Mouse (Mus musculus) central nervous system, embryonic 18 days (tissue): ENCODE data around the gene Olfr1135. TPM values are rescaled to one million over a fixed set of nuclear protein-coding genes. Genes with fewer than 3 reads are reported as not detected.

Source experiments
- polyA plus RNA-seq: library from polyadenylated mRNA; depleted of rRNA; stranded (reverse); fragments of >200 nt; gene quantifications from 2 replicates; pipeline ENCODE4 v1.2.3, GENCODE M21; 2012; rRNA removed

The Olfr1135 gene
- not detected in 2 replicates for polyA plus RNA-seq

GRCm38 (mm10) chr2:87673564-87673963, at the start of gene Olfr1135:
TSS of gene Olfr1135 (minus strand) at chr2:87673664.

DNA sequence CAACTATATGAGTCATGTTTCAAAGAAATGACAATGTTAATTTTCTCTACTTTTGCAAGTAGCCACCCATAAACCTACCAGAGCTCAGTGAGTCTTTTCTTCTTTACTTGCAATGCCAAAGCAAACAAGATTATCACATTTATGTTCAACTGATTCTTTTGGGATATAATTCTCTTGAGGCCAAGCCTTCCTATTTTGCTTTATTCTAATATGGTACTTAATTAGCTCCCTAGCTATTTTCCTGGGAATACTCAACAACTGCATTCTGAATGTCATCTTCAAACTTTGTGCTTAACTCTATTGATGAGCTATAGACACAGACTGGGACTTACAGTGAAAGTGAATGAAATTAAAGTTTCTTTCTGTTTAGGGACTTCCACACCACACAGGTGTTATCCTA, 39.6 kb upstream of the Olfr1135 start, which contains the start of gene Olfr1137:
Olfr1137 (minus strand) TSS at position 101 of the 400 bp plus-strand sequence.

DNA sequence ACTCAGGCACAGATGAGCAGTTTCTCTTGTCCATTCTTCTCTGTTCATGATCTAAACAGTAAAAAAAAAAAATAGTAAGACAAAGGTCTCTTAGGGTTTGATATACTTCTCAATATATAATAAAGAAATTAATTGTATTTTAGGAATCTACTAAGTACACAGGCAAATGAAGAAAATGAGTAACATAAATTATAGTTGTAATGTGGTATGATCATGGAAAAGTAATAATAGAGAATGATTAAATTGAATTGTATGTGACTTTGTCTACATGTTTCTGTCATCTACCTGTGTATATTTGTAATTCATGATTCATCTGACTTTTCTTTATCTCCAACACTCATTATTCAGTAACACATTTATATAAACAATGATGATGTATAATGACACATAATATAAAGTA, 20.4 kb upstream of the Olfr1135 start, which contains the start of gene Olfr1136:
Olfr1136 (minus strand) TSS at position 101 of the 400 bp plus-strand sequence.

DNA sequence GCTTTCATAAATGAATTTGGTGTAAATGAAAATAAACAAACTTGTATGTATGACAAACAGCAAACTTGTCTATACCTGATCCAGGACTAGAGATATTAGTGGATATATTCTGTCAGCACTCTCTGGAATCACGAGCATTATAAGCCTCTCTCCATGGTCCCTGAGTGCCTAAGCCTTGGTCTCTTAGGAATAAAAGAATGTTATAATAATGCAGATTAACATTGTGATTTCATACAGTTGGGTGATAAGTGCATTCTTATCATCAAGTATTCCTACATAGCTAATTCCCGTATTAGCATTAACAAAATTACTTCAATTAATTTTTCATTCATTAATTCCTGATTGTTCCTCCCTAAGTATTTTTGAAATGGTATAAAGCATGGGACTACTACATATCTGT, 15.1 kb downstream of the Olfr1135 start, which contains the start of gene Olfr1134:
Olfr1134 (minus strand) TSS at position 101 of the 400 bp plus-strand sequence.

GRCm38 (mm10) chr2:87647274-87647673, 26.2 kb downstream of the Olfr1135 start, which contains the start of gene Olfr1133:
TSS of gene Olfr1133 (minus strand) at chr2:87647374.

GRCm38 (mm10) chr2:87637435-87637834, 36.0 kb downstream of the Olfr1135 start, which contains the start of gene Olfr1132:
TSS of gene Olfr1132 (minus strand) at chr2:87637535.

DNA sequence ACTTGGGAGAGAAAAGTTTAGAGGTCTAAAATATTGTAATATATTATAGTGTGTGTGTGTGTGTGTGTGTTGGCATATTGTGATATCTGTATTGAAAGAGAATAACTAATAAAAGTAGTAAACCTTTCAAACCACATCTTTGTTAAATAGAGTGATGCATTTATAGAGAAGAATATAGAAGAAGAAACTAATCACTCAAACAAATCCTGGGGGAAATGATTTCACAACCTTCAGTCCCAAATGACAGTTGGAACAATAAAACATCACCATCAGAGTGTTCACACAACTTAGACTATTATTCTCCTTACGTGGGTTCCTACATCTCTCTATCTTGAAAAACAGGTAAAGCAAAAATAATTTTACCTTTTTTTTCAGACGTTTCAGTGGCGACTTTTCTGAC, 46.7 kb downstream of the Olfr1135 start, which contains the start of gene Olfr1131:
Olfr1131 (plus strand) TSS at position 301 of the 400 bp plus-strand sequence.

Other genes with a start within 250 kb of the Olfr1135 start
- gene Olfr1124, start 243.4 kb downstream of the Olfr1135 start, polyA plus RNA-seq, result not detected in 2 replicates
- gene Olfr1126, start 219.7 kb downstream of the Olfr1135 start, polyA plus RNA-seq, result not detected in 2 replicates
- gene Pramel7, start 176.6 kb downstream of the Olfr1135 start, polyA plus RNA-seq, result not detected in 2 replicates
- not detected in 2 replicates for gene Pramel6, start 167.1 kb downstream of the Olfr1135 start, polyA plus RNA-seq
- gene Olfr153, start 141.9 kb downstream of the Olfr1135 start, polyA plus RNA-seq, result not detected in 2 replicates
- not detected in 2 replicates for gene Olfr1128, start 128.1 kb downstream of the Olfr1135 start, polyA plus RNA-seq
- gene Olfr1129, start 99.8 kb downstream of the Olfr1135 start, polyA plus RNA-seq, result not detected in 2 replicates
- not detected in 2 replicates for gene Olfr1130, start 67.5 kb downstream of the Olfr1135 start, polyA plus RNA-seq
- not detected in 2 replicates for gene Olfr1131, start 46.6 kb downstream of the Olfr1135 start, polyA plus RNA-seq
- not detected in 2 replicates for gene Olfr1132, start 36.1 kb downstream of the Olfr1135 start, polyA plus RNA-seq
- not detected in 2 replicates for gene Olfr1133, start 26.3 kb downstream of the Olfr1135 start, polyA plus RNA-seq
- not detected in 2 replicates for gene Olfr1134, start 15.2 kb downstream of the Olfr1135 start, polyA plus RNA-seq
- gene Olfr1136, start 20.3 kb upstream of the Olfr1135 start, polyA plus RNA-seq, result not detected in 2 replicates
- not detected in 2 replicates for gene Olfr1137, start 39.5 kb upstream of the Olfr1135 start, polyA plus RNA-seq
- not detected in 2 replicates for gene Olfr1138, start 66.3 kb upstream of the Olfr1135 start, polyA plus RNA-seq
- gene Olfr1140, start 70.1 kb upstream of the Olfr1135 start, polyA plus RNA-seq, result 0.11 TPM in 1 of 2 replicates, not detected in the other
- not detected in 2 replicates for gene Olfr1141, start 80.3 kb upstream of the Olfr1135 start, polyA plus RNA-seq
- gene Olfr152, start 105.8 kb upstream of the Olfr1135 start, polyA plus RNA-seq, result not detected in 2 replicates
- not detected in 2 replicates for gene Olfr1143, start 126.9 kb upstream of the Olfr1135 start, polyA plus RNA-seq
- gene Olfr1145, start 136.2 kb upstream of the Olfr1135 start, polyA plus RNA-seq, result not detected in 2 replicates
- gene Olfr1148, start 156.9 kb upstream of the Olfr1135 start, polyA plus RNA-seq, result not detected in 2 replicates
- not detected in 2 replicates for gene Olfr1150-ps1, start 170.3 kb upstream of the Olfr1135 start, polyA plus RNA-seq
- not detected in 2 replicates for gene Olfr1151, start 182.2 kb upstream of the Olfr1135 start, polyA plus RNA-seq
- not detected in 2 replicates for gene Olfr1152, start 192.8 kb upstream of the Olfr1135 start, polyA plus RNA-seq
- not detected in 2 replicates for gene Olfr1153, start 221.3 kb upstream of the Olfr1135 start, polyA plus RNA-seq
- gene Olfr1154, start 231.5 kb upstream of the Olfr1135 start, polyA plus RNA-seq, result not detected in 2 replicates